Mouse (Mus musculus) retina, embryonic 14.5 days (tissue): ENCODE results near the gene Rpl21.

ENCODE experiments used
- DNase-seq: peaks from one replicate; pipeline ENCODE4 v3.0.0-alpha.2; 2015; ENCODE audit warnings: low spot score

The Rpl21 gene

GRCm38 (mm10) chr5:146833673-146834201, 1.0 kb downstream of the Rpl21 start:
- DNase-seq: no peak

- DNase-seq: no peak
These were observed 2.3 kb downstream of the Rpl21 start for GRCm38 (mm10) chr5:146834959-146835358.

- DNase-seq: no peak
These were observed 5.5 kb downstream of the Rpl21 start for GRCm38 (mm10) chr5:146837967-146838720.

- DNase-seq: no peak
These were observed 6.4 kb downstream of the Rpl21 start for GRCm38 (mm10) chr5:146838836-146839648.

GRCm38 (mm10) chr5:146839760-146840159, 7.1 kb downstream of the Rpl21 start:
- DNase-seq: no peak

GRCm38 (mm10) chr5:146840422-146840821, 7.7 kb downstream of the Rpl21 start:
- no peak for DNase-seq

- no peak for DNase-seq
These were observed 8.6 kb downstream of the Rpl21 start for GRCm38 (mm10) chr5:146841301-146841700.

GRCm38 (mm10) chr5:146841996-146842395, 9.3 kb downstream of the Rpl21 start:
- no peak for DNase-seq

- DNase-seq: peak; percentile 50
These were observed 11.7 kb downstream of the Rpl21 start for GRCm38 (mm10) chr5:146844301-146844941.

- DNase-seq: peak; percentile 81
These were observed 12.3 kb downstream of the Rpl21 start, which contains the start of gene Rasl11a for GRCm38 (mm10) chr5:146844945-146845365. Rasl11a (plus strand) TSS chr5:146845071.

GRCm38 (mm10) chr5:146846489-146846888, 13.8 kb downstream of the Rpl21 start:
- no peak for DNase-seq

GRCm38 (mm10) chr5:146848936-146849582, 16.4 kb downstream of the Rpl21 start:
- DNase-seq: no peak

- no peak for DNase-seq
These were observed 23.4 kb downstream of the Rpl21 start for GRCm38 (mm10) chr5:146856106-146856505.

- no peak for DNase-seq
These were observed 24.9 kb downstream of the Rpl21 start for GRCm38 (mm10) chr5:146857620-146858019.

GRCm38 (mm10) chr5:146858772-146859171, 26.1 kb downstream of the Rpl21 start:
- DNase-seq: no peak

GRCm38 (mm10) chr5:146859246-146859645, 26.6 kb downstream of the Rpl21 start:
- peak; percentile 46 for DNase-seq

GRCm38 (mm10) chr5:146860222-146860998, 27.7 kb downstream of the Rpl21 start:
- no peak for DNase-seq

GRCm38 (mm10) chr5:146861588-146861987, 28.9 kb downstream of the Rpl21 start:
- DNase-seq: no peak

- DNase-seq: no peak
These were observed 32.8 kb downstream of the Rpl21 start for GRCm38 (mm10) chr5:146865511-146865910.

- DNase-seq: no peak
These were observed 33.6 kb downstream of the Rpl21 start for GRCm38 (mm10) chr5:146866277-146866676.
